Mouse (Mus musculus): Measurements from ENCODE around the gene Rgr. TPM values are rescaled to one million over a fixed set of nuclear protein-coding genes. Genes with fewer than 3 reads are reported as not detected.
"Not testable (repeated sequence)": the region's sequence is repeated elsewhere in the genome, so short reads cannot be mapped to it uniquely, and the experiment has no call there.

Rgr gene
- polyA plus RNA-seq, 1 experiment from 2014 or later: not detected

DNA sequence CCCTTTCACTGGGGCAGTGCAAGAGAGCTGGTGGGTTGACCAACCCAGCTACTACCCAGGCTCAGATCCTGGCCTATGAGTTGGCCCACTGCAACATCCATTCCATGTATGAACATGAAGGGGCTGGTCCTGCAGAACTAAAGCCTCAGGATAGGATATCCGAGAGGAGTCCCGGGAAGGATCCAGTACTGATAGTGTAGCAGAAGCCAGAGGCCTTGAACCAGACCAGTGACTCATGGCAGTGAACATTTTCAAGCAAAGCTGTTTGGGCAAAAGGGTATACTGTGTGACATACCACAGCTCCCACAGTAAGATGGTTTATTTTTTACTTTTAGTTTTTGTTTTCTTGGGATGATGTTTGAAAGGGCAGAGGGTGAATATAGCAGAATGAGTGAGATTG is 39.1 kb downstream of the Rgr start:
- no peaks in the 10 kb centered on the region for H3K36me3 ChIP-seq (ENCODE audit: control insufficient read depth, insufficient read depth, low read length)
- no peak overlapping the region for H3K4me3 ChIP-seq (replicated peaks; ENCODE audit: low read length)
- ATAC-seq (ENCODE audit: insufficient read depth, low FRiP score): no peak
- no peak overlapping the region for H3K4me2 ChIP-seq (ENCODE audit: low read depth, low read length)
- no peaks in the 10 kb centered on the region for H3K9me3 ChIP-seq (replicated peaks; ENCODE audit: control insufficient read depth, low read length)
- H3K4me1 ChIP-seq (ENCODE audit: control insufficient read depth, insufficient read depth, low read length): 0 out of 2 replicates have a peak, but pooled peaks cover 4% of the 10 kb centered on the region
- no peaks in the 10 kb centered on the region for H3K27me3 ChIP-seq (ENCODE audit: control insufficient read depth, insufficient read depth, low read length)
- WGBS: 83% methylated on average over 2 of the region's 2 CpGs
- no peak overlapping the region for H3K27ac ChIP-seq (ENCODE audit: low read length)
- no peak overlapping the region for H3K9ac ChIP-seq (ENCODE audit: low read length)

- 73% methylated on average over 8 of the region's 8 CpGs for WGBS
- no peak overlapping the region for H3K27ac ChIP-seq (ENCODE audit: low read length)
- no peaks in the 10 kb centered on the region for H3K9me3 ChIP-seq (replicated peaks; ENCODE audit: control insufficient read depth, low read length)
- H3K4me1 ChIP-seq (ENCODE audit: control insufficient read depth, insufficient read depth, low read length): 0 out of 2 replicates have a peak, but pooled peaks cover 4% of the 10 kb centered on the region
- H3K4me3 ChIP-seq (replicated peaks; ENCODE audit: low read length): no peak overlapping the region
- no peak for ATAC-seq (ENCODE audit: insufficient read depth, low FRiP score)
- no peaks in the 10 kb centered on the region for H3K36me3 ChIP-seq (ENCODE audit: control insufficient read depth, insufficient read depth, low read length)
- no peak overlapping the region for H3K4me2 ChIP-seq (ENCODE audit: low read depth, low read length)
- H3K27me3 ChIP-seq (ENCODE audit: control insufficient read depth, insufficient read depth, low read length): no peaks in the 10 kb centered on the region
- H3K9ac ChIP-seq (ENCODE audit: low read length): no peak overlapping the region
Measured at GRCm38 (mm10) chr14:37006489-37006888, 42.3 kb downstream of the Rgr start.

- Histone ChIP-seq H3K9ac (ENCODE audit: low read length) (no peak overlapping the region), H3K27me3 (ENCODE audit: control insufficient read depth, insufficient read depth, low read length) (no peaks in the 10 kb centered on the region), H3K36me3 (ENCODE audit: control insufficient read depth, insufficient read depth, low read length) (no peaks in the 10 kb centered on the region), H3K4me3 (replicated peaks; ENCODE audit: low read length) (no peak overlapping the region), H3K9me3 (replicated peaks; ENCODE audit: control insufficient read depth, low read length) (no peaks in the 10 kb centered on the region), H3K4me2 (ENCODE audit: low read depth, low read length) (no peak overlapping the region), H3K27ac (ENCODE audit: low read length) (no peak overlapping the region), H3K4me1 (ENCODE audit: control insufficient read depth, insufficient read depth, low read length) (0 out of 2 replicates have a peak, but pooled peaks cover 4% of the 10 kb centered on the region)
- ATAC-seq (ENCODE audit: insufficient read depth, low FRiP score): no peak
- WGBS: 23% methylated on average over 3 of the region's 3 CpGs
Measured at GRCm38 (mm10) chr14:37005865-37006264, 42.9 kb downstream of the Rgr start.

- H3K9ac ChIP-seq (ENCODE audit: low read length): no peak overlapping the region
- no peaks in the 10 kb centered on the region for H3K9me3 ChIP-seq (replicated peaks; ENCODE audit: control insufficient read depth, low read length)
- ATAC-seq (ENCODE audit: insufficient read depth, low FRiP score): no peak
- H3K4me1 ChIP-seq (ENCODE audit: control insufficient read depth, insufficient read depth, low read length): 0 out of 2 replicates have a peak, but pooled peaks cover 4% of the 10 kb centered on the region
- H3K4me3 ChIP-seq (replicated peaks; ENCODE audit: low read length): no peak overlapping the region
- no peaks in the 10 kb centered on the region for H3K36me3 ChIP-seq (ENCODE audit: control insufficient read depth, insufficient read depth, low read length)
- 67% methylated on average over 8 of the region's 8 CpGs for WGBS
- no peak overlapping the region for H3K27ac ChIP-seq (ENCODE audit: low read length)
- no peak overlapping the region for H3K4me2 ChIP-seq (ENCODE audit: low read depth, low read length)
- H3K27me3 ChIP-seq (ENCODE audit: control insufficient read depth, insufficient read depth, low read length): no peaks in the 10 kb centered on the region
Measured at GRCm38 (mm10) chr14:37003431-37004095, 45.2 kb downstream of the Rgr start.

DNA sequence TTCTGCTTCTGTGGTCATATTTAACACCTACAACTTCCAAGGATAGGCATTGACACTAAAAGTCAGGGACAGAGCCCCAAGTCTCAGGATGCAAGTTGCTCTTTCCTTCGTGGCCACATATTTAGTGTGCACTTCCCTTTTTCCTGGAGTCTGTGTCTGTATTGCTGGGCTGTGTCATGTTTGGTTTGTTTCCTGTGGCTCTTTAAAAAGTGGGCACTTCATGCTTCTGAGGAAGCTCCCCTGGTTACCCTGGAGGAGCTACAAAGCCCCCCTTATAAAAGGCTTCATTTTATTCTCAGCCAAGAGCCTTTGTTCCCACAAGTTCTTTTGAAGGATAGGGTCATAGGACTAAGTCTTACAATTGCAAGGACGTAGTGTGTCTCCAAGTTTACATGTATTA is 45.9 kb downstream of the Rgr start:
- H3K9me3 ChIP-seq (replicated peaks; ENCODE audit: control insufficient read depth, low read length): no peaks in the 10 kb centered on the region
- ATAC-seq (ENCODE audit: insufficient read depth, low FRiP score): no peak
- no peak overlapping the region for H3K9ac ChIP-seq (ENCODE audit: low read length)
- no peak overlapping the region for H3K4me3 ChIP-seq (replicated peaks; ENCODE audit: low read length)
- H3K36me3 ChIP-seq (ENCODE audit: control insufficient read depth, insufficient read depth, low read length): no peaks in the 10 kb centered on the region
- 0 out of 2 replicates have a peak, but pooled peaks cover 4% of the 10 kb centered on the region for H3K4me1 ChIP-seq (ENCODE audit: control insufficient read depth, insufficient read depth, low read length)
- H3K27me3 ChIP-seq (ENCODE audit: control insufficient read depth, insufficient read depth, low read length): no peaks in the 10 kb centered on the region
- WGBS: 76% methylated on average over 2 of the region's 2 CpGs
- H3K27ac ChIP-seq (ENCODE audit: low read length): no peak overlapping the region
- H3K4me2 ChIP-seq (ENCODE audit: low read depth, low read length): no peak overlapping the region

DNA sequence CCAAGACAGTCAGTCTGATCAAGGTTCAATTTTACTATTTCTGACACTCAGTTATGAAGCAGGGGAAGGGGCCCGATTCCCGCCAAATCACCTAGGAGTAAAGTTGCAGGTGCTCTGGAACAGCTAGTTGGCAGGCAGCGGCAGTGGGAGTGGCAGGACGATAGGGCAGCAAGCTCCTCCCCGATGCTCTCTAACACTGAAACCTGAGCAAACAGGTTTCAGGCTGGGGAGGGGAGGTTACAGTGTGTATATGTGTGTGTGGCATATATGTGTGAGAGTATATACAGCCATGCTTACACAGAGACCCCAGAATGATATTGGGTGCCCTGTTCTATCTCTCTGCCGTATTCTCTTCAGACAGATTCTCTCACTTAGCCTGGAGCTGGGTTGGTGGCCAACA is 48.0 kb downstream of the Rgr start:
- H3K4me1 ChIP-seq (ENCODE audit: control insufficient read depth, insufficient read depth, low read length); H3K36me3 ChIP-seq (ENCODE audit: control insufficient read depth, insufficient read depth, low read length); H3K27ac ChIP-seq (ENCODE audit: low read length); H3K27me3 ChIP-seq (ENCODE audit: control insufficient read depth, insufficient read depth, low read length); H3K4me3 ChIP-seq (replicated peaks; ENCODE audit: low read length); H3K4me2 ChIP-seq (ENCODE audit: low read depth, low read length); ATAC-seq (ENCODE audit: insufficient read depth, low FRiP score); H3K9me3 ChIP-seq (replicated peaks; ENCODE audit: control insufficient read depth, low read length); H3K9ac ChIP-seq (ENCODE audit: low read length): not testable (repeated sequence)
- 67% methylated on average over 6 of the region's 6 CpGs for WGBS

- Histone ChIP-seq H3K4me1 (ENCODE audit: control insufficient read depth, insufficient read depth, low read length) (no peaks in the 10 kb centered on the region), H3K4me3 (replicated peaks; ENCODE audit: low read length) (no peak overlapping the region), H3K9me3 (replicated peaks; ENCODE audit: control insufficient read depth, low read length) (no peaks in the 10 kb centered on the region), H3K36me3 (ENCODE audit: control insufficient read depth, insufficient read depth, low read length) (no peaks in the 10 kb centered on the region), H3K9ac (ENCODE audit: low read length) (no peak overlapping the region), H3K27ac (ENCODE audit: low read length) (no peak overlapping the region), H3K4me2 (ENCODE audit: low read depth, low read length) (no peak overlapping the region), H3K27me3 (ENCODE audit: control insufficient read depth, insufficient read depth, low read length) (no peaks in the 10 kb centered on the region)
- ATAC-seq (ENCODE audit: insufficient read depth, low FRiP score): no peak
Measured at GRCm38 (mm10) chr14:36989784-36990183, 59.0 kb downstream of the Rgr start.

DNA sequence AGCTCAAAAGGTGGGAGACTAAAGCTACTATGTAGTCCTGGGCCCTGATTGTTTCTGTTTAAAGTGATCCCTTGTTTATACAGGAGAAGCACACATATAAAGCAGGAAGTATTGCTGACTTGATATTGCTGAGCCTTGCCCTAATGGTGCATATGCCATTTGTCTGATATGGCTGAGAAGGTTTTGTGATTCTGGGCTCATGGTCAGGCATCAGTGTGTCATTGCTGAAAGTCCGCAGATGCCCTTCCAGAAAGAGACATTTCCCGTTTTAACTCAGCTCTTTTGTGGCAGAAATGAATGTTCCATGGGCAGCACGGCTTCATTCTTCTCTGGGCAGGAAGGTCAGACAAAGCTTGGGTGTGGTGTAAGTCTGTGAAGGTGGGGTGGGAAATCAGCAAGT is 63.1 kb downstream of the Rgr start:
- ATAC-seq (ENCODE audit: insufficient read depth, low FRiP score): no peak
- 66% methylated on average over 3 of the region's 3 CpGs for WGBS

More for the DNA sequence above, 63.1 kb downstream of the Rgr start:
- no peaks in the 10 kb centered on the region for H3K4me1 ChIP-seq (ENCODE audit: control insufficient read depth, insufficient read depth, low read length)
- no peaks in the 10 kb centered on the region for H3K9me3 ChIP-seq (replicated peaks; ENCODE audit: control insufficient read depth, low read length)
- no peak overlapping the region for H3K4me3 ChIP-seq (replicated peaks; ENCODE audit: low read length)
- H3K36me3 ChIP-seq (ENCODE audit: control insufficient read depth, insufficient read depth, low read length): no peaks in the 10 kb centered on the region
- H3K4me2 ChIP-seq (ENCODE audit: low read depth, low read length): no peak overlapping the region
- H3K27me3 ChIP-seq (ENCODE audit: control insufficient read depth, insufficient read depth, low read length): no peaks in the 10 kb centered on the region
- H3K9ac ChIP-seq (ENCODE audit: low read length): no peak overlapping the region
- no peak overlapping the region for H3K27ac ChIP-seq (ENCODE audit: low read length)
